Mouse (Mus musculus) stomach, postnatal 0 days (tissue): ENCODE results near the gene Dpy19l3.

Experiments
- CTCF ChIP-seq: IDR thresholded peaks from 2 replicates; pipeline ENCODE4 v1.5.1; 2016; ENCODE audit warnings: antibody characterized with exemption, low read depth, mild to moderate bottlenecking, moderate library complexity
- EP300 ChIP-seq: optimal IDR thresholded peaks from 2 replicates; pipeline ENCODE3; 2016; ENCODE audit warnings: antibody characterized with exemption

GRCm38 (mm10) chr7:35708101-35708500 is 46.2 kb downstream of the Dpy19l3 start:
- TF ChIP-seq EP300 (no peak), CTCF (no peak)
